Mouse (Mus musculus) MEL (cell line): Measurements from ENCODE around the gene Fbf1.

ENCODE experiments used
- CTCF ChIP-seq, 3 experiments: IDR thresholded peaks in 2 of 3; conservative IDR thresholded peaks in 1 of 3; 2 replicates each; pipeline ENCODE4 v1.5.1; 2011 to 2012; ENCODE audit warnings: low read length in 3 of 3, low read depth in 2 of 3, mild to moderate bottlenecking in 2 of 3, improper control_type of control experiment in 1 of 3, inconsistent platforms in 1 of 3, mixed read lengths in 1 of 3, moderate library complexity in 1 of 3; ENCODE audit not compliant: control insufficient read depth in 1 of 3, insufficient read depth in 1 of 3, poor library complexity in 1 of 3, severe bottlenecking in 1 of 3
- EP300 ChIP-seq, 2 experiments: IDR thresholded peaks; 2 replicates each; pipeline ENCODE4 v1.6.1; 2011; ENCODE audit warnings: improper control_type of control experiment in 2 of 2, low read length in 2 of 2, low read depth in 1 of 2, mild to moderate bottlenecking in 1 of 2
- ETS1 ChIP-seq: IDR thresholded peaks from 2 replicates; pipeline ENCODE4 v1.6.1; 2012; ENCODE audit warnings: low read depth, mild to moderate bottlenecking, inconsistent platforms, low read length, improper control_type of control experiment, moderate library complexity
- GABPA ChIP-seq: IDR thresholded peaks from 2 replicates; pipeline ENCODE4 v1.6.1; 2012; ENCODE audit warnings: low read depth, mild to moderate bottlenecking, inconsistent platforms, low read length, improper control_type of control experiment, moderate library complexity
- KAT2A ChIP-seq: conservative IDR thresholded peaks from 2 replicates; pipeline ENCODE4 v1.6.1; 2012; ENCODE audit warnings: low read depth, low read length, improper control_type of control experiment, inconsistent platforms
- MAFK ChIP-seq: IDR thresholded peaks from 2 replicates; pipeline ENCODE4 v1.6.1; 2011; ENCODE audit warnings: low read depth, mild to moderate bottlenecking, low read length, improper control_type of control experiment, borderline replicate concordance
- MXI1 ChIP-seq: IDR thresholded peaks from 2 replicates; pipeline ENCODE4 v1.6.1; 2011; ENCODE audit warnings: mild to moderate bottlenecking, low read depth, low read length, improper control_type of control experiment
- NRF1 ChIP-seq: IDR thresholded peaks from 2 replicates; pipeline ENCODE4 v1.6.1; 2014; ENCODE audit warnings: low read depth, mild to moderate bottlenecking, inconsistent platforms, low read length, improper control_type of control experiment, moderate library complexity; ENCODE audit not compliant: poor library complexity, insufficient read depth, severe bottlenecking
- POLR2A ChIP-seq, 2 experiments: IDR thresholded peaks; 2 replicates each; pipeline ENCODE4 v1.6.1; 2011 to 2012; ENCODE audit warnings: low read length in 2 of 2, mild to moderate bottlenecking in 2 of 2, control low read depth in 1 of 2, improper control_type of control experiment in 1 of 2, low read depth in 1 of 2, moderate library complexity in 1 of 2; ENCODE audit not compliant: control insufficient read depth in 1 of 2, insufficient read depth in 1 of 2, poor library complexity in 1 of 2
- POLR2AphosphoS5 ChIP-seq: IDR thresholded peaks from 2 replicates; pipeline ENCODE4 v1.6.1; 2012; ENCODE audit warnings: low read depth, borderline replicate concordance, mild to moderate bottlenecking, inconsistent platforms, low read length, moderate library complexity, mixed read lengths
- RCOR1 ChIP-seq: IDR thresholded peaks from 2 replicates; pipeline ENCODE4 v1.6.1; 2012; ENCODE audit warnings: low read depth, mild to moderate bottlenecking, inconsistent platforms, low read length, improper control_type of control experiment
- TAL1 ChIP-seq: IDR thresholded peaks from 2 replicates; pipeline ENCODE4 v1.6.1; 2012; ENCODE audit warnings: mild to moderate bottlenecking, inconsistent platforms, low read length, moderate library complexity, mixed read lengths
- TCF12 ChIP-seq: IDR thresholded peaks from 2 replicates; pipeline ENCODE4 v1.6.1; 2014; ENCODE audit warnings: low read depth, mild to moderate bottlenecking, inconsistent platforms, low read length, improper control_type of control experiment, moderate library complexity
- USF2 ChIP-seq, 2 experiments: IDR thresholded peaks; 2 replicates each; pipeline ENCODE4 v1.6.1; 2011 to 2012; ENCODE audit warnings: improper control_type of control experiment in 2 of 2, low read length in 2 of 2, borderline replicate concordance in 1 of 2, inconsistent platforms in 1 of 2, low read depth in 1 of 2, mild to moderate bottlenecking in 1 of 2; ENCODE audit not compliant: insufficient read depth in 1 of 2

DNA sequence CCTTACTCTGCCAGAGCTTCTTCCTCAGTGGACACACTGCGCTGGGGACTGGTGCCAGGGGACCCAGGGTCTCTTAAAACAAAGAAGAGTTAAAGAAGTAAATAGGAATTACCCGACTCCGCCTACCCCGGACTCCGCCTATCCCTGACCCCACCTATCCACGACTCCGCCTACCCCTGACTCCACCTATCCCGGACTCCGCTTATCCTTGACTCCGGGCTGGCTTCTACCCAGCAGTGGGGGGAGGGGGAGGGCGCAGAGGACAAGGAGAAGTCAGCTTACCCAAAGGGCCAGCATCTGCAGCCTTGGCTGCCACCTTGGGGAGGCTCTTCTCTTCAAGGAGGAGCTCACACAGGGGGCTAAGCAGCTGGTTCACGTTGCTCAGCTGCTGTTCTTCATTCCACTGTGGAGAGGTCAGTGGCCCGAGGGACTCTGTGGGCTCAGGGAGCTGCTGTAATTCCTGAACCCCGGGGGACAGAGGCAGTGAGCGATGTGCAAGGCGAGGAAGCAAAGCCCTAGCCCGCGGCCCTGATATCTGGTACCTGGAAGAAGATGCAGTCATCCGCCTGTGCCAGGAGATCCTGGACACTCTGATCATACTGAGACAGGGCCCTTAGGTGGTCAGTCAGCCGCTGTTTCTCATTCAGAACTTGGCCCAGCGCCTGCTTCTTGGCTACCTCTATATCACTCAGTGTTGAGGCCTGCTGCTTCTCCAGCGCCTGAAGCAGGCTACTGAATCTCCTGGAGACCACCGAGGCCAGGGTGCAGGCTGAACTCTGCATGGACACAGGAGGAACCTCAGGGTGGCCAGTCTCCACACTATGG lies 40.6 kb downstream of the Fbf1 start, which contains the start of gene Trim47:
- TF ChIP-seq CTCF (IDR thresholded peaks at IDR 0.05 in 2 of 3, conservative IDR thresholded peaks at IDR 0.05 in 1 of 3; ENCODE audit: control insufficient read depth in 1 of 3, insufficient read depth in 1 of 3, low read depth in 2 of 3, low read length in 3 of 3, poor library complexity in 1 of 3, severe bottlenecking in 1 of 3) (no peak), RCOR1 (no peak), ETS1 (no peak), MXI1 (no peak), EP300 (IDR thresholded peaks at IDR 0.05; ENCODE audit: low read depth in 1 of 2, low read length in 2 of 2) (no peak), TAL1 (no peak), KAT2A (no peak), MAFK (no peak), GABPA (no peak), NRF1 (no peak), TCF12 (no peak), USF2 (IDR thresholded peaks at IDR 0.05; ENCODE audit: borderline replicate concordance in 1 of 2, insufficient read depth in 1 of 2, low read depth in 1 of 2, low read length in 2 of 2) (no peak), POLR2A (IDR thresholded peaks at IDR 0.05; ENCODE audit: control insufficient read depth in 1 of 2, insufficient read depth in 1 of 2, low read depth in 1 of 2, low read length in 2 of 2, poor library complexity in 1 of 2) (peak in 1 of 2 experiments; percentile 7; a peak in 1 of 4 replicates), POLR2AphosphoS5 (no peak)
